Mouse (Mus musculus) layer of hippocampus, adult 9-11 months (tissue): ENCODE data around the gene Ablim2.

Source experiments
- DNase-seq: peaks from one replicate; pipeline ENCODE4 v3.0.0; 2022

Ablim2 gene

GRCm38 (mm10) chr5:35770891-35771663 is 13.4 kb downstream of the Ablim2 start:
- no peak for DNase-seq

GRCm38 (mm10) chr5:35773274-35774136 is 15.8 kb downstream of the Ablim2 start:
- no peak for DNase-seq

- DNase-seq, result no peak
Observed at GRCm38 (mm10) chr5:35774137-35774424, 16.4 kb downstream of the Ablim2 start.

GRCm38 (mm10) chr5:35781116-35781515 is 23.4 kb downstream of the Ablim2 start:
- no peak for DNase-seq

- no peak for DNase-seq
Observed at GRCm38 (mm10) chr5:35782648-35783180, 25.0 kb downstream of the Ablim2 start.

- no peak for DNase-seq
Observed at GRCm38 (mm10) chr5:35785853-35786252, 28.2 kb downstream of the Ablim2 start.

GRCm38 (mm10) chr5:35787847-35788246 is 30.2 kb downstream of the Ablim2 start:
- DNase-seq, result peak; percentile 61

- no peak for DNase-seq
Observed at GRCm38 (mm10) chr5:35788719-35789118, 31.0 kb downstream of the Ablim2 start.

GRCm38 (mm10) chr5:35789697-35790096 is 32.0 kb downstream of the Ablim2 start:
- no peak for DNase-seq

- no peak for DNase-seq
Observed at GRCm38 (mm10) chr5:35790387-35791065, 32.8 kb downstream of the Ablim2 start.

- DNase-seq, result no peak
Observed at GRCm38 (mm10) chr5:35793971-35794370, 36.3 kb downstream of the Ablim2 start.

GRCm38 (mm10) chr5:35794942-35795341 is 37.3 kb downstream of the Ablim2 start:
- DNase-seq, result no peak

GRCm38 (mm10) chr5:35795481-35796048 is 37.9 kb downstream of the Ablim2 start:
- DNase-seq, result peak; percentile 75

GRCm38 (mm10) chr5:35796136-35796535 is 38.5 kb downstream of the Ablim2 start:
- no peak for DNase-seq

GRCm38 (mm10) chr5:35799090-35799489 is 41.4 kb downstream of the Ablim2 start:
- no peak for DNase-seq

- DNase-seq, result no peak
Observed at GRCm38 (mm10) chr5:35803416-35803815, 45.7 kb downstream of the Ablim2 start.

- no peak for DNase-seq
Observed at GRCm38 (mm10) chr5:35804685-35805084, 47.0 kb downstream of the Ablim2 start.

- no peak for DNase-seq
Observed at GRCm38 (mm10) chr5:35805209-35805608, 47.5 kb downstream of the Ablim2 start.

GRCm38 (mm10) chr5:35807018-35807417 is 49.3 kb downstream of the Ablim2 start:
- DNase-seq, result no peak

- DNase-seq, result peak; percentile 82
Observed at GRCm38 (mm10) chr5:35810526-35810925, 52.8 kb downstream of the Ablim2 start.

GRCm38 (mm10) chr5:35811639-35812295 is 54.1 kb downstream of the Ablim2 start:
- DNase-seq, result no peak

GRCm38 (mm10) chr5:35814334-35814941 is 56.8 kb downstream of the Ablim2 start:
- peak; percentile 89 for DNase-seq
